Mouse (Mus musculus) CH12.LX (cell line): ENCODE results near the gene Gtf2b.

Source experiments
- CTCF ChIP-seq, 2 experiments: IDR thresholded peaks in 1 of 2; conservative IDR thresholded peaks in 1 of 2; 2 replicates each; pipeline ENCODE4 v1.5.1; 2011 to 2012; ENCODE audit warnings: low read depth in 2 of 2, low read length in 2 of 2, improper control_type of control experiment in 1 of 2, inconsistent platforms in 1 of 2, mild to moderate bottlenecking in 1 of 2, moderate library complexity in 1 of 2
- ETS1 ChIP-seq: conservative IDR thresholded peaks from 2 replicates; pipeline ENCODE4 v1.6.1; 2012; ENCODE audit warnings: low read depth, mild to moderate bottlenecking, inconsistent platforms, low read length, improper control_type of control experiment, moderate library complexity
- HCFC1 ChIP-seq: IDR thresholded peaks from 2 replicates; pipeline ENCODE4 v1.6.1; 2012; ENCODE audit warnings: low read depth, mild to moderate bottlenecking, inconsistent platforms, low read length, improper control_type of control experiment
- MYC ChIP-seq: IDR thresholded peaks from 2 replicates; pipeline ENCODE4 v1.6.1; 2011; ENCODE audit warnings: low read depth, mild to moderate bottlenecking, improper control_type of control experiment, low read length
- POLR2A ChIP-seq: IDR thresholded peaks from 2 replicates; pipeline ENCODE4 v1.6.1; 2011; ENCODE audit warnings: low read depth, mild to moderate bottlenecking, improper control_type of control experiment, low read length
- POLR2AphosphoS2 ChIP-seq: IDR thresholded peaks from 2 replicates; pipeline ENCODE4 v1.6.1; 2011; ENCODE audit warnings: low read depth, low read length, improper control_type of control experiment

DNA sequence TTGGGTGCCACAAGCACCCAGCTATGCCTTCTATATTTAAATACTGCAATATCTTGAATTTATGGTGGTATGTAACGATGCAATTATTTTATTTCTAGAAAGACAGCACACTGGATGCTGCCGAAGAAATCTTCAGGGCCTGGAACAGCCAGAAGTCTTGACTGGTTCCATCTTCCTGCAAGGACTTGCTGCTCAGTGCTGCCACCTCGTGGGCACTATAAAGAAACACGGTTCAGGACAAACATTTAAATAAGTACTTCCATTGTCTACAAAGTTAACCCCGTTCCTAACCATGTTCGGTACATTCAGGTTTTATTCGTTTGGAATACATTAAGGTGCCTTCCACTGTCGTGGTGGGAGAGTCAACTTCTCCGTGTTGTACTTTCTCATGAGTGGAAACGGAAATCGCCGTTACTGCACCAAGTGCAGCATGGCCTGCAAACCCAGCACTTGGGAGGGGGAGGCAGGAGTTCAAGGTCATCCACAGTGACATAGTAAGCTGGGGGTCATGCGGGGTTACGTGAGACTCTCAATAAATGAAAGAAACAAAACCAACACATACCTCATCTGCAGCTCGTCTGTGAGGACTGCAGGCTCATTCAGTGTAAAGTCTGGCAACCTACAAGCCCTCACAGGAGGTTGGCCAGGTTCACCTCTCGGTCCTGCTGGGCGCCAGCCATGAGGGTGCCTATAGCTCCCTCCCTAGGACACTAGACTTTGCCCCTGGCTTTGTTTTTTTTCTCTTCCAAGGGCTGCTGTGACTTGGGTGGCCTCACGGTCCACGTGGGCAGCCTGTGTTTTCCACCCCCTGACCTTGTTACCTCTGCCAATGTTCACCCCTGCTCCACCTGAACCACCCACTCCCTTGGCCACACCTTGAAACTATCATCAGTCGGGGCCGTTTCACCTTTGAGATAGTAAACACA lies 20.6 kb upstream of the Gtf2b start:
- peak; percentile 96 to 99 for TF ChIP-seq CTCF (conservative IDR thresholded peaks at IDR 0.05 in 1 of 2, IDR thresholded peaks at IDR 0.05 in 1 of 2; ENCODE audit: low read depth in 2 of 2, low read length in 2 of 2)
- no peak for TF ChIP-seq ETS1
- TF ChIP-seq MYC: 0 out of 2 replicates have a peak, but pooled peaks have one; percentile 65
- TF ChIP-seq HCFC1: no peak
- no peak for TF ChIP-seq POLR2A
- TF ChIP-seq POLR2AphosphoS2: no peak
